Mouse (Mus musculus): Measurements from ENCODE around the gene Muc5ac. TPM values are rescaled to one million over a fixed set of nuclear protein-coding genes. Genes with fewer than 3 reads are reported as not detected.

Gene Muc5ac
- not detected in 2 replicates for polyA plus RNA-seq (2015; fragmentation: Nextera tagmentation; extraction: Ambion mirVana)

DNA sequence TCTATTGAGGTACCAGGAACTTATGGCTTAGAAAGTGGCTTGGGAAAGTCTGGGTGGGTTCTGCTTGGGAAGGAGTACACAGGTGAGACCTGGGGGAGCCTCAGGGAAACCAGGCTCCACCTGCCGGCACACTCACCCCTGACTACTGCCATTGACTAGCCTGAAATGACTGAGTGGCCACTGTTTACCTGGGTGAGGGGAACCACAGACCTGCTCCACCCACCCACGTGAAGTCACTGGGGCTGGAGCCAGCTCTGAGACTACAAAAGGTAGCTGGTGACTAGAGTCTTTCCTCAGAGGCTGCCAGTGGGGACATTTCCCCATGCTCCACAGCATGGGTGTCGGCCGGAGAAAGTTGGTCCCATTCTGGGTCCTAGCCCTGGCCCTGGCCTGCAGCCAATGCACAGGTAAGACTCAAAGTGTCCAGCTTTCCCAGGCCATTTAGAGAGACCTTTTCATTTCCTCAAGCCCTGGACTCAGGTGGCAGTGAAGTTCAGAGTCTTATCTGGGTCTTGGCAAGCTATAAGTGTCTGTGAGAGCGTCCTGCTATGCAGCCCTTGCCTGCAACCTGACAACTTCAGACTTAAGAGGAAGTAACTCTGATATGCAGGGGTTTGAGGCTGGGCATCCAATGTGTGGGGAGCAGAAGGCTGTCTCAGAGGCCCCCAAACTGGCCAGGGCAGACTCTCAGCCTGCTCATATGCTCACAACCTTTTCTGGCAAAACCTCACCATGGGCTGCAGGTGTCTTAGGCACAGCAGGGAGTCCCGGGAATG, at the start of gene Muc5ac:
Gene Muc5ac (plus strand): TSS at position 296 of the 776 bp plus-strand sequence.
- no peak within 1 kb of the TSS for H3K4me2 ChIP-seq (ENCODE audit: low read length)
- ATAC-seq, result no peak
- H3K9ac ChIP-seq (ENCODE audit: low read depth, low read length), result no peak within 1 kb of the TSS
- H3K9me3 ChIP-seq (ENCODE audit: control insufficient read depth, low read length), result no peaks in the 10 kb centered on the region
- H3K27ac ChIP-seq (ENCODE audit: low read depth, low read length), result no peak within 1 kb of the TSS
- no peaks in the 10 kb centered on the region for H3K36me3 ChIP-seq (ENCODE audit: control insufficient read depth, insufficient read depth, low read length)
- no peaks in the 10 kb centered on the region for H3K4me1 ChIP-seq (ENCODE audit: control insufficient read depth, insufficient read depth, low read depth, low read length)
- H3K4me3 ChIP-seq (ENCODE audit: low read length), result no peak within 1 kb of the TSS
- H3K27me3 ChIP-seq (replicated peaks; ENCODE audit: control insufficient read depth, insufficient read depth, low read length), result no peaks in the 10 kb centered on the region
- 91% methylated on average over 6 of the region's 6 CpGs for WGBS

GRCm38 (mm10) chr7:141747451-141748100, 41.2 kb upstream of the Muc5ac start:
- H3K9ac ChIP-seq (ENCODE audit: low read depth, low read length), result no peak overlapping the region
- H3K27me3 ChIP-seq (replicated peaks; ENCODE audit: control insufficient read depth, insufficient read depth, low read length), result no peaks in the 10 kb centered on the region
- no peaks in the 10 kb centered on the region for H3K4me1 ChIP-seq (ENCODE audit: control insufficient read depth, insufficient read depth, low read depth, low read length)
- ATAC-seq, result no peak
- no peaks in the 10 kb centered on the region for H3K9me3 ChIP-seq (ENCODE audit: control insufficient read depth, low read length)
- H3K4me3 ChIP-seq (ENCODE audit: low read length), result no peak overlapping the region
- WGBS, result 76% methylated on average over 7 of the region's 7 CpGs
- no peak overlapping the region for H3K4me2 ChIP-seq (ENCODE audit: low read length)
- no peak overlapping the region for H3K27ac ChIP-seq (ENCODE audit: low read depth, low read length)
- H3K36me3 ChIP-seq (ENCODE audit: control insufficient read depth, insufficient read depth, low read length), result no peaks in the 10 kb centered on the region

GRCm38 (mm10) chr7:141752513-141752912, 36.3 kb upstream of the Muc5ac start:
- Histone ChIP-seq H3K9me3 (ENCODE audit: control insufficient read depth, low read length) (no peaks in the 10 kb centered on the region), H3K27ac (ENCODE audit: low read depth, low read length) (no peak overlapping the region), H3K27me3 (replicated peaks; ENCODE audit: control insufficient read depth, insufficient read depth, low read length) (no peaks in the 10 kb centered on the region), H3K4me1 (ENCODE audit: control insufficient read depth, insufficient read depth, low read depth, low read length) (no peaks in the 10 kb centered on the region), H3K9ac (ENCODE audit: low read depth, low read length) (no peak overlapping the region), H3K36me3 (ENCODE audit: control insufficient read depth, insufficient read depth, low read length) (no peaks in the 10 kb centered on the region), H3K4me2 (ENCODE audit: low read length) (no peak overlapping the region), H3K4me3 (ENCODE audit: low read length) (no peak overlapping the region)
- ATAC-seq, result no peak
- WGBS, result 84% methylated on average over 6 of the region's 6 CpGs

DNA sequence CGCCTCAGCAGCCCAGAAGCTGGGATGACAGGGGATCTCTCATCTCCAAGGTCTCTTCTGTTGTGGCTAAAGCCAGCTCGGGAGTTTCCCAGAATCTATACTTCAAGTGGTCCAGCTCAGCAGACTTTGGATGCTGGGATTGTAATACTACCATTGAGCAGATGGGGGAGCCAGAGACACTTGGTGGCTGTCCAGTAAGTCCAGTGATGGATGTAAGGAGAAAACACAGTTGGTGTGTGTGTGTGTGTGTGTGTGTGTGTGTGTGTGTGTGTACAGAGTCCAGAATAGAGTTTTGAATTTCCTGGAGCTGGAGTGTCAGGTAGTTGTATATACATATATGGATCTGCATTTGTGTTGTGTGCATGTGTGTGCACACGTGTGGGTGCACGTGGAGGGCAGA, 32.9 kb upstream of the Muc5ac start:
- Histone ChIP-seq H3K27me3 (replicated peaks; ENCODE audit: control insufficient read depth, insufficient read depth, low read length) (no peaks in the 10 kb centered on the region), H3K27ac (ENCODE audit: low read depth, low read length) (no peak overlapping the region)
- WGBS, result 48% methylated on average over 4 of the region's 4 CpGs

GRCm38 (mm10) chr7:141758291-141758690, 30.5 kb upstream of the Muc5ac start:
- WGBS, result 79% methylated on average over 4 of the region's 4 CpGs
- ATAC-seq, result no peak
- Histone ChIP-seq H3K4me1 (ENCODE audit: control insufficient read depth, insufficient read depth, low read depth, low read length) (no peaks in the 10 kb centered on the region), H3K4me2 (ENCODE audit: low read length) (no peak overlapping the region), H3K9ac (ENCODE audit: low read depth, low read length) (no peak overlapping the region), H3K27ac (ENCODE audit: low read depth, low read length) (no peak overlapping the region), H3K27me3 (replicated peaks; ENCODE audit: control insufficient read depth, insufficient read depth, low read length) (no peaks in the 10 kb centered on the region), H3K9me3 (ENCODE audit: control insufficient read depth, low read length) (no peaks in the 10 kb centered on the region), H3K36me3 (ENCODE audit: control insufficient read depth, insufficient read depth, low read length) (no peaks in the 10 kb centered on the region), H3K4me3 (ENCODE audit: low read length) (no peak overlapping the region)

More for the DNA sequence above, 32.9 kb upstream of the Muc5ac start:
- 0 out of 2 replicates have a peak, but pooled peaks have one; percentile 48 for ATAC-seq
- Histone ChIP-seq H3K9ac (ENCODE audit: low read depth, low read length) (no peak overlapping the region), H3K4me1 (ENCODE audit: control insufficient read depth, insufficient read depth, low read depth, low read length) (no peaks in the 10 kb centered on the region), H3K9me3 (ENCODE audit: control insufficient read depth, low read length) (no peaks in the 10 kb centered on the region), H3K4me2 (ENCODE audit: low read length) (no peak overlapping the region), H3K4me3 (ENCODE audit: low read length) (no peak overlapping the region), H3K36me3 (ENCODE audit: control insufficient read depth, insufficient read depth, low read length) (no peaks in the 10 kb centered on the region)

GRCm38 (mm10) chr7:141770521-141770920, 18.3 kb upstream of the Muc5ac start:
- Histone ChIP-seq H3K4me2 (ENCODE audit: low read length) (no peak overlapping the region), H3K27ac (ENCODE audit: low read depth, low read length) (no peak overlapping the region), H3K4me1 (ENCODE audit: control insufficient read depth, insufficient read depth, low read depth, low read length) (no peaks in the 10 kb centered on the region), H3K27me3 (replicated peaks; ENCODE audit: control insufficient read depth, insufficient read depth, low read length) (no peaks in the 10 kb centered on the region), H3K9me3 (ENCODE audit: control insufficient read depth, low read length) (no peaks in the 10 kb centered on the region), H3K4me3 (ENCODE audit: low read length) (no peak overlapping the region), H3K36me3 (ENCODE audit: control insufficient read depth, insufficient read depth, low read length) (no peaks in the 10 kb centered on the region), H3K9ac (ENCODE audit: low read depth, low read length) (no peak overlapping the region)
- WGBS, result 83% methylated on average over 3 of the region's 3 CpGs
- ATAC-seq, result no peak

DNA sequence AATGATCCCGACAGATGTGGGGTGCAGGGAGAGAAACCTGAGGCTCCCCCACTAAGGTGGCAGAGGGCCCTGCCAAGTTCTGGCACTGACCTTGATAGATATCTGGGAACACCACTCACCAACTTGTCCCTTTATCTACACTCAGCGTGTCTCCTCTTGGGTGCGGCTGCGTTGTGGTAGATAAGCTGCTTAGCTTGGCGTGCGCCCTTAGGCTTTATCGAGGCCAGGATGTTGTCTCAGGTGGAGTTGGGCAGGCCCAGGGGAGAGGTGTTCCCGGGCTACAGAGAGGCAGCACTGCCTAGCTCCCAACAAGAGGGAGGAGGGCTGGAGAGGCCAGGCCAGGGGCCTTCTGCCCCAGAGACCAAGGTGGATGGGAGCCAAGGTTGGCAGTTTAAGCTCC, 17.8 kb upstream of the Muc5ac start:
- no peaks in the 10 kb centered on the region for H3K4me1 ChIP-seq (ENCODE audit: control insufficient read depth, insufficient read depth, low read depth, low read length)
- H3K4me2 ChIP-seq (ENCODE audit: low read length), result no peak overlapping the region
- H3K27ac ChIP-seq (ENCODE audit: low read depth, low read length), result no peak overlapping the region
- no peaks in the 10 kb centered on the region for H3K27me3 ChIP-seq (replicated peaks; ENCODE audit: control insufficient read depth, insufficient read depth, low read length)
- no peak overlapping the region for H3K9ac ChIP-seq (ENCODE audit: low read depth, low read length)
- H3K4me3 ChIP-seq (ENCODE audit: low read length), result no peak overlapping the region
- no peaks in the 10 kb centered on the region for H3K9me3 ChIP-seq (ENCODE audit: control insufficient read depth, low read length)
- 89% methylated on average over 8 of the region's 8 CpGs for WGBS
- no peak for ATAC-seq
- no peaks in the 10 kb centered on the region for H3K36me3 ChIP-seq (ENCODE audit: control insufficient read depth, insufficient read depth, low read length)

- WGBS, result 67% methylated on average over 1 of the region's 1 CpGs
- H3K4me2 ChIP-seq (ENCODE audit: low read length), result no peak overlapping the region
- no peak overlapping the region for H3K27ac ChIP-seq (ENCODE audit: low read depth, low read length)
- H3K4me3 ChIP-seq (ENCODE audit: low read length), result no peak overlapping the region
- H3K36me3 ChIP-seq (ENCODE audit: control insufficient read depth, insufficient read depth, low read length), result no peaks in the 10 kb centered on the region
- no peak overlapping the region for H3K9ac ChIP-seq (ENCODE audit: low read depth, low read length)
- no peak for ATAC-seq
- H3K9me3 ChIP-seq (ENCODE audit: control insufficient read depth, low read length), result no peaks in the 10 kb centered on the region
- H3K4me1 ChIP-seq (ENCODE audit: control insufficient read depth, insufficient read depth, low read depth, low read length), result no peaks in the 10 kb centered on the region
- no peaks in the 10 kb centered on the region for H3K27me3 ChIP-seq (replicated peaks; ENCODE audit: control insufficient read depth, insufficient read depth, low read length)
Observed at GRCm38 (mm10) chr7:141772058-141772557, 16.7 kb upstream of the Muc5ac start.

- Histone ChIP-seq H3K9ac (ENCODE audit: low read depth, low read length) (no peak overlapping the region), H3K4me3 (ENCODE audit: low read length) (no peak overlapping the region), H3K27ac (ENCODE audit: low read depth, low read length) (no peak overlapping the region), H3K36me3 (ENCODE audit: control insufficient read depth, insufficient read depth, low read length) (no peaks in the 10 kb centered on the region), H3K27me3 (replicated peaks; ENCODE audit: control insufficient read depth, insufficient read depth, low read length) (no peaks in the 10 kb centered on the region), H3K4me2 (ENCODE audit: low read length) (no peak overlapping the region), H3K4me1 (ENCODE audit: control insufficient read depth, insufficient read depth, low read depth, low read length) (no peaks in the 10 kb centered on the region), H3K9me3 (ENCODE audit: control insufficient read depth, low read length) (no peaks in the 10 kb centered on the region)
- WGBS, result 90% methylated on average over 2 of the region's 2 CpGs
- no peak for ATAC-seq
Observed at GRCm38 (mm10) chr7:141774855-141775254, 13.9 kb upstream of the Muc5ac start.
